Mouse (Mus musculus) lung, embryonic 16.5 days (tissue): ENCODE measurements around the gene Phb2. TPM values are rescaled to one million over a fixed set of nuclear protein-coding genes. Genes with fewer than 3 reads are reported as not detected.

ENCODE experiments used
- ATAC-seq: fragments of 200-750 bp; cut with Nextera tagmentation; 2 replicates; pipeline ENCODE4 v1.8.0; 2017; ENCODE audit warnings: low read depth, mild to moderate bottlenecking, moderate library complexity
- H3K27ac ChIP-seq: fragments of 300-500 bp; sonication (generic); 2 replicates; pipeline ENCODE4 v1.5.1; 2014; ENCODE audit warnings: mild to moderate bottlenecking, control low read depth, low read length
- H3K27me3 ChIP-seq: fragments of 300-500 bp; sonication (generic); 2 replicates; pipeline ENCODE4 v1.6.1; 2014; ENCODE audit warnings: low read depth, low read length, mixed read lengths; ENCODE audit not compliant: control insufficient read depth, insufficient read depth
- H3K36me3 ChIP-seq: fragments of 300-500 bp; sonication (generic); 2 replicates; pipeline ENCODE4 v1.6.1; 2014; ENCODE audit warnings: low read length; ENCODE audit not compliant: control insufficient read depth, insufficient read depth
- H3K4me1 ChIP-seq: fragments of 300-500 bp; sonication (generic); replicated peaks from 2 replicates; pipeline ENCODE4 v1.6.1; 2014; ENCODE audit warnings: low read length, mixed read lengths; ENCODE audit not compliant: control insufficient read depth, insufficient read depth
- H3K4me2 ChIP-seq: fragments of 300-500 bp; sonication (generic); 2 replicates; pipeline ENCODE4 v1.6.1; 2014; ENCODE audit warnings: low read depth, low read length, control low read depth
- H3K4me3 ChIP-seq: fragments of 300-500 bp; sonication (generic); 2 replicates; pipeline ENCODE4 v1.5.1; 2014; ENCODE audit warnings: mild to moderate bottlenecking, low read length, control low read depth
- H3K9ac ChIP-seq: fragments of 300-500 bp; sonication (generic); 2 replicates; pipeline ENCODE4 v1.6.1; 2014; ENCODE audit warnings: low read length, control low read depth
- H3K9me3 ChIP-seq: fragments of 300-500 bp; sonication (generic); 2 replicates; pipeline ENCODE4 v1.6.1; 2016; ENCODE audit warnings: low read length; ENCODE audit not compliant: control insufficient read depth
- WGBS: fragments of 180-500 bp; shearing (Covaris S2); extraction: QIAGEN DNeasy Blood & Tissue Kit; methylation state at CpG from one replicate; pipeline ENCODE4 v1.1.7; 2014; 5-methylcytosine and 5-hydroxymethylcytosine counted together
- polyA plus RNA-seq: library from polyadenylated mRNA; unstranded; fragments of >200 nt; fragmentation: Nextera tagmentation; extraction: Ambion mirVana; gene quantifications from 2 replicates; pipeline ENCODE4 v1.2.1, GENCODE M21; 2015

Phb2 gene
- polyA plus RNA-seq, 1 experiment from 2014 or later = 278 TPM

GRCm38 (mm10) chr6:124729850-124730705 is 17.9 kb downstream of the Phb2 start:
- 67% methylated on average over 8 of the region's 8 CpGs for WGBS
- no peaks in the 10 kb centered on the region for H3K9me3 ChIP-seq
- H3K27me3 ChIP-seq = no peaks in the 10 kb centered on the region
- no peak overlapping the region for H3K9ac ChIP-seq
- H3K4me3 ChIP-seq = no peak overlapping the region
- H3K4me1 ChIP-seq = 0 out of 2 replicates have a peak, but pooled peaks cover 3% of the 10 kb centered on the region
- H3K36me3 ChIP-seq = no peaks in the 10 kb centered on the region
- H3K27ac ChIP-seq = no peak overlapping the region
- H3K4me2 ChIP-seq = no peak overlapping the region
- no peak for ATAC-seq

GRCm38 (mm10) chr6:124731038-124731437 is 18.9 kb downstream of the Phb2 start:
- Histone ChIP-seq H3K4me3 (no peak overlapping the region), H3K27ac (no peak overlapping the region), H3K4me2 (no peak overlapping the region), H3K9ac (no peak overlapping the region), H3K4me1 (0 out of 2 replicates have a peak, but pooled peaks cover 3% of the 10 kb centered on the region), H3K9me3 (no peaks in the 10 kb centered on the region), H3K27me3 (no peaks in the 10 kb centered on the region), H3K36me3 (no peaks in the 10 kb centered on the region)
- no peak for ATAC-seq
- 79% methylated on average over 7 of the region's 7 CpGs for WGBS

GRCm38 (mm10) chr6:124732476-124733370 is 20.6 kb downstream of the Phb2 start:
- H3K9me3 ChIP-seq = no peaks in the 10 kb centered on the region
- H3K27me3 ChIP-seq = no peaks in the 10 kb centered on the region
- H3K36me3 ChIP-seq = no peaks in the 10 kb centered on the region
- 0 out of 2 replicates have a peak overlapping the region, but pooled peaks have one; percentile 8 for H3K4me2 ChIP-seq
- whole genome bisulfite sequencing = 45% methylated on average over 19 of the region's 19 CpGs
- H3K4me3 ChIP-seq = peak overlapping the region; percentile 8; the same call in 1 of the 2 replicates
- peak overlapping the region; percentile 21 for H3K9ac ChIP-seq
- H3K27ac ChIP-seq = peak overlapping the region; percentile 28; the same call in 1 of the 2 replicates
- peak; percentile 78 for ATAC-seq
- peaks cover 4% of the 10 kb centered on the region; the same call in 1 of the 2 replicates for H3K4me1 ChIP-seq

GRCm38 (mm10) chr6:124734417-124734816 is 22.3 kb downstream of the Phb2 start:
- no peak for ATAC-seq
- Histone ChIP-seq H3K27ac (no peak overlapping the region), H3K27me3 (no peaks in the 10 kb centered on the region), H3K4me2 (no peak overlapping the region), H3K9ac (no peak overlapping the region), H3K9me3 (no peaks in the 10 kb centered on the region), H3K36me3 (no peaks in the 10 kb centered on the region), H3K4me3 (no peak overlapping the region), H3K4me1 (peaks cover 15% of the 10 kb centered on the region)
- 84% methylated on average over 3 of the region's 3 CpGs for WGBS

- no peak overlapping the region for H3K9ac ChIP-seq
- 78% methylated on average over 11 of the region's 11 CpGs for WGBS
- no peaks in the 10 kb centered on the region for H3K9me3 ChIP-seq
- ATAC-seq = no peak
- no peaks in the 10 kb centered on the region for H3K27me3 ChIP-seq
- H3K4me2 ChIP-seq = no peak overlapping the region
- no peak overlapping the region for H3K27ac ChIP-seq
- H3K4me3 ChIP-seq = no peak overlapping the region
- no peaks in the 10 kb centered on the region for H3K36me3 ChIP-seq
- peaks cover 26% of the 10 kb centered on the region for H3K4me1 ChIP-seq
These were observed 24.9 kb downstream of the Phb2 start for GRCm38 (mm10) chr6:124737040-124737439.

GRCm38 (mm10) chr6:124738511-124739023 is 26.4 kb downstream of the Phb2 start, which contains the start of gene Ptpn6:
Gene Ptpn6, minus strand, starts transcription at chr6:124738714.
- peaks cover 24% of the 10 kb centered on the region for H3K4me1 ChIP-seq
- H3K4me2 ChIP-seq = peak within 1 kb of the TSS; percentile 40
- 22% methylated on average over 15 of the region's 15 CpGs for WGBS
- H3K9me3 ChIP-seq = no peaks in the 10 kb centered on the region
- H3K27ac ChIP-seq = peak within 1 kb of the TSS; percentile 78
- H3K9ac ChIP-seq = peak within 1 kb of the TSS; percentile 47
- peak; percentile 65 for ATAC-seq
- H3K4me3 ChIP-seq = peak within 1 kb of the TSS; percentile 29
- peaks cover 9% of the 10 kb centered on the region for H3K36me3 ChIP-seq
- H3K27me3 ChIP-seq = no peaks in the 10 kb centered on the region

- ATAC-seq = no peak
- H3K9ac ChIP-seq = peak overlapping the region; percentile 47
- H3K27me3 ChIP-seq = no peaks in the 10 kb centered on the region
- H3K36me3 ChIP-seq = peaks cover 9% of the 10 kb centered on the region
- H3K27ac ChIP-seq = peak overlapping the region; percentile 78
- H3K4me1 ChIP-seq = peaks cover 24% of the 10 kb centered on the region
- 84% methylated on average over 10 of the region's 10 CpGs for WGBS
- no peak overlapping the region; the same call in 1 of the 2 replicates for H3K4me2 ChIP-seq
- no peak overlapping the region for H3K4me3 ChIP-seq
- H3K9me3 ChIP-seq = no peaks in the 10 kb centered on the region
These were observed 27.2 kb downstream of the Phb2 start for GRCm38 (mm10) chr6:124739231-124739796.

GRCm38 (mm10) chr6:124740211-124740887 is 28.2 kb downstream of the Phb2 start:
- peaks cover 28% of the 10 kb centered on the region for H3K4me1 ChIP-seq
- ATAC-seq = peak; percentile 15
- H3K9me3 ChIP-seq = no peaks in the 10 kb centered on the region
- H3K4me3 ChIP-seq = peak overlapping the region; percentile 69
- H3K36me3 ChIP-seq = peaks cover 18% of the 10 kb centered on the region
- peak overlapping the region; percentile 100 for H3K27ac ChIP-seq
- H3K27me3 ChIP-seq = no peaks in the 10 kb centered on the region
- peak overlapping the region; percentile 84 for H3K9ac ChIP-seq
- H3K4me2 ChIP-seq = peak overlapping the region; percentile 82
- WGBS = under 1% methylated on average over 29 of the region's 29 CpGs
